Mouse (Mus musculus) MEL (cell line): ENCODE results near the gene 8030411F24Rik.

ENCODE experiments used
- CHD2 ChIP-seq: IDR thresholded peaks from 2 replicates; pipeline ENCODE4 v1.6.1; 2011; ENCODE audit warnings: low read length, improper control_type of control experiment
- CTCF ChIP-seq, 3 experiments: IDR thresholded peaks in 2 of 3; conservative IDR thresholded peaks in 1 of 3; 2 replicates each; pipeline ENCODE4 v1.5.1; 2011 to 2012; ENCODE audit warnings: low read length in 3 of 3, low read depth in 2 of 3, mild to moderate bottlenecking in 2 of 3, improper control_type of control experiment in 1 of 3, inconsistent platforms in 1 of 3, mixed read lengths in 1 of 3, moderate library complexity in 1 of 3; ENCODE audit not compliant: control insufficient read depth in 1 of 3, insufficient read depth in 1 of 3, poor library complexity in 1 of 3, severe bottlenecking in 1 of 3
- ELF1 ChIP-seq: IDR thresholded peaks from 2 replicates; pipeline ENCODE4 v1.6.1; 2014; ENCODE audit warnings: low read depth, mild to moderate bottlenecking, inconsistent platforms, low read length, improper control_type of control experiment, moderate library complexity
- EP300 ChIP-seq, 2 experiments: IDR thresholded peaks; 2 replicates each; pipeline ENCODE4 v1.6.1; 2011; ENCODE audit warnings: improper control_type of control experiment in 2 of 2, low read length in 2 of 2, low read depth in 1 of 2, mild to moderate bottlenecking in 1 of 2
- HCFC1 ChIP-seq: IDR thresholded peaks from 2 replicates; pipeline ENCODE4 v1.6.1; 2012; ENCODE audit warnings: low read depth, mild to moderate bottlenecking, inconsistent platforms, low read length, improper control_type of control experiment, moderate library complexity
- KAT2A ChIP-seq: conservative IDR thresholded peaks from 2 replicates; pipeline ENCODE4 v1.6.1; 2012; ENCODE audit warnings: low read depth, low read length, improper control_type of control experiment, inconsistent platforms
- MAFK ChIP-seq: IDR thresholded peaks from 2 replicates; pipeline ENCODE4 v1.6.1; 2011; ENCODE audit warnings: low read depth, mild to moderate bottlenecking, low read length, improper control_type of control experiment, borderline replicate concordance
- MXI1 ChIP-seq: IDR thresholded peaks from 2 replicates; pipeline ENCODE4 v1.6.1; 2011; ENCODE audit warnings: mild to moderate bottlenecking, low read depth, low read length, improper control_type of control experiment
- ZC3H11A ChIP-seq: IDR thresholded peaks from 2 replicates; pipeline ENCODE4 v1.6.1; 2012; ENCODE audit warnings: low read depth, mild to moderate bottlenecking, inconsistent platforms, low read length, improper control_type of control experiment

- peak; percentile 40 to 74 (median 53); a peak in 5 of 6 replicates for TF ChIP-seq CTCF (IDR thresholded peaks at IDR 0.05 in 2 of 3, conservative IDR thresholded peaks at IDR 0.05 in 1 of 3; ENCODE audit: control insufficient read depth in 1 of 3, insufficient read depth in 1 of 3, low read depth in 2 of 3, low read length in 3 of 3, poor library complexity in 1 of 3, severe bottlenecking in 1 of 3)
- no peak for TF ChIP-seq MAFK
- TF ChIP-seq KAT2A, result no peak
- TF ChIP-seq ELF1, result no peak
- no peak for TF ChIP-seq MXI1
- no peak for TF ChIP-seq HCFC1
- peak; percentile 32 for TF ChIP-seq ZC3H11A
- TF ChIP-seq EP300 (IDR thresholded peaks at IDR 0.05; ENCODE audit: low read depth in 1 of 2, low read length in 2 of 2), result no peak
- no peak for TF ChIP-seq CHD2
Observed at GRCm38 (mm10) chr2:148751893-148752813, 29.7 kb upstream of the 8030411F24Rik start.
